Mouse (Mus musculus): ENCODE measurements around the gene Zrsr1. TPM values are rescaled to one million over a fixed set of nuclear protein-coding genes. Genes with fewer than 3 reads are reported as not detected.

The Zrsr1 gene
- polyA plus RNA-seq (2014; fragmentation: Nextera tagmentation; extraction: Ambion mirVana), result 4.8 and 5.2 TPM in 2 replicates

DNA sequence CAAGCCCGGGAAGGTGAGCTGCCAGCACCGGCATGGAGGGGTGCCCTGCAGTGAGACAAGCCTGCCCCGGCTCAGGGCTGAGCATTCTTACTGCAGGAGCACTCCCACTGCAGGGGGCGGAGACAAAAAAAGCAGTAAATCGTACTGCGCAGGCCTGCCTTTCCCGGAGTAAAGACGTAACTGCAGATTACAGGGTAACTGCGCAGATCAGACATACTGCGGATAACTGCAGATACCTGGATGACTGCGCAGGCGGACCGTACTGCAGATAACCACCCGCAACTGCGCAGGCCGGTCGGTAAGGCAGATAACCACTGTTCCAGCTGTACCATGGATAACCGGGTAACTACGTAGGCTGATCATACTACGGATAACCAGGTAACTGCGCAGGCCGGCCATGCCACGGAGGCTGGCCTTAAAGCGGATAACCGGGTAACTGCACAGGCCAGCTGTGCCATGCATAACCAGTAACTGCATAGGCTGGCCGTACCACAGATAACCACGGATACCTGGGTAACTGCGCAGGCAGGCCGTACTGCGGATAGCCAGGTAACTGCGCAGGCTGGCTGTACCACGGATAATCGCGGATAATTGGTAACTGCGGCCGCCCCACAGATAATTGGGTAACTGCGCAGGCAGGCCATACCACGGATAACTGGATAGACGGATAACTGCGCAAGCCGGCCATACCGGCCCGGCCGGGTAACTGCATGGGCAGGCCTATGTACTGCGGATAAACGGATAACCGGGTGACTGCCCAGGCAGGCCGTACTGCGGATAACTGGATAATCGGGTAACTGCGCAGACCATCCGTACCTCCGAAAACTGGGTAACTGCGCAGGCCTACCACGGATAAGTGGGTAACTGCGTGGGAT, at the start of gene Zrsr1:
Zrsr1 (plus strand) TSS at position 171 of the 875 bp plus-strand sequence.
- H3K4me3 ChIP-seq (ENCODE audit: low read depth, low read length), result peak within 1 kb of the TSS; percentile 40
- H3K9ac ChIP-seq (ENCODE audit: low read length), result peak within 1 kb of the TSS; percentile 50
- H3K36me3 ChIP-seq (ENCODE audit: control insufficient read depth, insufficient read depth, low read length), result no peaks in the 10 kb centered on the region; the same call in 1 of the 2 replicates
- WGBS, result 41% methylated on average over 56 of the region's 56 CpGs
- peak within 1 kb of the TSS; percentile 71 for H3K4me2 ChIP-seq (ENCODE audit: low read depth)
- H3K4me1 ChIP-seq (ENCODE audit: control insufficient read depth, insufficient read depth, low read length), result no peaks in the 10 kb centered on the region
- H3K27ac ChIP-seq (ENCODE audit: low read depth, low read length), result no peak within 1 kb of the TSS
- DNase-seq (ENCODE audit: low spot score), result peak; percentile 60
- H3K9me3 ChIP-seq (ENCODE audit: control insufficient read depth, low read length), result peaks cover 12% of the 10 kb centered on the region
- ATAC-seq (ENCODE audit: insufficient read depth, low FRiP score, low TSS enrichment), result peak; percentile 74
- no peaks in the 10 kb centered on the region for H3K27me3 ChIP-seq (ENCODE audit: control insufficient read depth, insufficient read depth, low read length)

DNA sequence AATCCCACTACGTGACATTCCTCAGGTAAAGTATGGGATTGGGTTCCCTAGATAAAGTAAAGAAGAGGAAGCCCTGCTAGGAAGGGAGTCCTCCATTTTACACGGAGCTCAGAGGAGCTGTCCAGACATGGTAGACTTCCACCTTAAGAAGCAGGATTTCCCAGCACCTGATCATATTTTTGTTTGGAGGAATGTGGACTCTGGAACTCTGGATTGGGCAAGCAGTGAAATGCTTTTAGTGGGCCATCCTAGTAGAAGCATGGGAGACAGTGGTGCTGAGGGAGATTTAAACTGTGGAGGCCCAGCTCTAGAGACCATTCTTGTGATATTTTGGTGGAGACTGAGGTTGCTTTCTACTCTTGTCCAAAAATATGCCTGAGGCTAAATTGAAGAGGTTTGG, 49.3 kb upstream of the Zrsr1 start:
- no peak overlapping the region for H3K9ac ChIP-seq (ENCODE audit: low read length)
- ATAC-seq (ENCODE audit: insufficient read depth, low FRiP score, low TSS enrichment) (no peak), DNase-seq (ENCODE audit: low spot score) (no peak)
- no peak overlapping the region for H3K4me2 ChIP-seq (ENCODE audit: low read depth)
- no peak overlapping the region for H3K4me3 ChIP-seq (ENCODE audit: low read depth, low read length)
- no peaks in the 10 kb centered on the region for H3K36me3 ChIP-seq (ENCODE audit: control insufficient read depth, insufficient read depth, low read length)
- H3K4me1 ChIP-seq (ENCODE audit: control insufficient read depth, insufficient read depth, low read length), result no peaks in the 10 kb centered on the region
- H3K27me3 ChIP-seq (ENCODE audit: control insufficient read depth, insufficient read depth, low read length), result no peaks in the 10 kb centered on the region
- no peaks in the 10 kb centered on the region for H3K9me3 ChIP-seq (ENCODE audit: control insufficient read depth, low read length)
- 89% methylated on average over 2 of the region's 2 CpGs for WGBS
- no peak overlapping the region for H3K27ac ChIP-seq (ENCODE audit: low read depth, low read length)

DNA sequence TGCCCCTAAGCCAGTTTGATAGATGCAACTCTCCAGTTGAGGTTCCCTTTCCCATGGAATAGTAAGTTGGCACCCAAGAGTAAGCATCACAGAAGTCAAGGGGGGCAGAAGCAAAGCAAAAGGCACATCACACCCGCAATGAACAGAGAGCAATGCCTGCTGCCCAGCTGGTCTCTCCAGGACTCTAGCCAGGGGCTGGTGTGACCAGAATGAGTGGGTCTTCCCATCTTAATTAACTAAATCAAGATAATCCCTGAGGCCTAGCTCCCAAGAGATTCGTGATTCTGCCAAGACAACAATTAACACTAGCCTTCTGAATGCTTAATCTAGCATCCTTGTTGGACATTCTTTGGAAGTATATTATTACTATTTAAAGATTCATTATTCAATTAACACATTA, 48.2 kb upstream of the Zrsr1 start:
- Histone ChIP-seq H3K27me3 (ENCODE audit: control insufficient read depth, insufficient read depth, low read length) (no peaks in the 10 kb centered on the region), H3K9ac (ENCODE audit: low read length) (no peak overlapping the region), H3K9me3 (ENCODE audit: control insufficient read depth, low read length) (no peaks in the 10 kb centered on the region), H3K4me2 (ENCODE audit: low read depth) (no peak overlapping the region), H3K27ac (ENCODE audit: low read depth, low read length) (no peak overlapping the region), H3K4me3 (ENCODE audit: low read depth, low read length) (no peak overlapping the region), H3K4me1 (ENCODE audit: control insufficient read depth, insufficient read depth, low read length) (no peaks in the 10 kb centered on the region), H3K36me3 (ENCODE audit: control insufficient read depth, insufficient read depth, low read length) (no peaks in the 10 kb centered on the region)
- DNase-seq (ENCODE audit: low spot score), result no peak
- WGBS, result 90% methylated on average over 2 of the region's 2 CpGs
- ATAC-seq (ENCODE audit: insufficient read depth, low FRiP score, low TSS enrichment), result no peak

GRCm38 (mm10) chr11:22928586-22929169, 43.1 kb upstream of the Zrsr1 start:
- H3K36me3 ChIP-seq (ENCODE audit: control insufficient read depth, insufficient read depth, low read length), result no peaks in the 10 kb centered on the region
- H3K9me3 ChIP-seq (ENCODE audit: control insufficient read depth, low read length), result no peaks in the 10 kb centered on the region
- ATAC-seq (ENCODE audit: insufficient read depth, low FRiP score, low TSS enrichment), result no peak
- no peak overlapping the region for H3K4me3 ChIP-seq (ENCODE audit: low read depth, low read length)
- no peak overlapping the region for H3K27ac ChIP-seq (ENCODE audit: low read depth, low read length)
- H3K9ac ChIP-seq (ENCODE audit: low read length), result no peak overlapping the region
- no peak for DNase-seq (ENCODE audit: low spot score)
- H3K4me2 ChIP-seq (ENCODE audit: low read depth), result no peak overlapping the region
- 88% methylated on average over 8 of the region's 8 CpGs for WGBS
- H3K4me1 ChIP-seq (ENCODE audit: control insufficient read depth, insufficient read depth, low read length), result no peaks in the 10 kb centered on the region; the same call in 1 of the 2 replicates
- no peaks in the 10 kb centered on the region for H3K27me3 ChIP-seq (ENCODE audit: control insufficient read depth, insufficient read depth, low read length)

GRCm38 (mm10) chr11:22930129-22930528, 41.7 kb upstream of the Zrsr1 start:
- 84% methylated on average over 2 of the region's 2 CpGs for WGBS
- DNase-seq (ENCODE audit: low spot score) (no peak), ATAC-seq (ENCODE audit: insufficient read depth, low FRiP score, low TSS enrichment) (no peak)
- H3K27me3 ChIP-seq (ENCODE audit: control insufficient read depth, insufficient read depth, low read length), result no peaks in the 10 kb centered on the region
- H3K36me3 ChIP-seq (ENCODE audit: control insufficient read depth, insufficient read depth, low read length), result no peaks in the 10 kb centered on the region
- no peak overlapping the region for H3K27ac ChIP-seq (ENCODE audit: low read depth, low read length)
- no peak overlapping the region for H3K4me2 ChIP-seq (ENCODE audit: low read depth)
- no peak overlapping the region for H3K4me3 ChIP-seq (ENCODE audit: low read depth, low read length)
- no peaks in the 10 kb centered on the region for H3K9me3 ChIP-seq (ENCODE audit: control insufficient read depth, low read length)
- H3K9ac ChIP-seq (ENCODE audit: low read length), result no peak overlapping the region
- H3K4me1 ChIP-seq (ENCODE audit: control insufficient read depth, insufficient read depth, low read length), result no peaks in the 10 kb centered on the region; the same call in 1 of the 2 replicates

GRCm38 (mm10) chr11:22931320-22931905, 40.4 kb upstream of the Zrsr1 start:
- Histone ChIP-seq H3K36me3 (ENCODE audit: control insufficient read depth, insufficient read depth, low read length) (no peaks in the 10 kb centered on the region), H3K27me3 (ENCODE audit: control insufficient read depth, insufficient read depth, low read length) (no peaks in the 10 kb centered on the region), H3K4me2 (ENCODE audit: low read depth) (no peak overlapping the region), H3K9ac (ENCODE audit: low read length) (no peak overlapping the region), H3K9me3 (ENCODE audit: control insufficient read depth, low read length) (no peaks in the 10 kb centered on the region), H3K4me1 (ENCODE audit: control insufficient read depth, insufficient read depth, low read length) (no peaks in the 10 kb centered on the region; the same call in 1 of the 2 replicates), H3K27ac (ENCODE audit: low read depth, low read length) (no peak overlapping the region), H3K4me3 (ENCODE audit: low read depth, low read length) (no peak overlapping the region)
- DNase-seq (ENCODE audit: low spot score) (no peak), ATAC-seq (ENCODE audit: insufficient read depth, low FRiP score, low TSS enrichment) (no peak)
- WGBS, result 91% methylated on average over 2 of the region's 2 CpGs

GRCm38 (mm10) chr11:22932167-22932566, 39.6 kb upstream of the Zrsr1 start:
- DNase-seq (ENCODE audit: low spot score) (no peak), ATAC-seq (ENCODE audit: insufficient read depth, low FRiP score, low TSS enrichment) (no peak)
- Histone ChIP-seq H3K36me3 (ENCODE audit: control insufficient read depth, insufficient read depth, low read length) (no peaks in the 10 kb centered on the region), H3K9ac (ENCODE audit: low read length) (no peak overlapping the region), H3K4me3 (ENCODE audit: low read depth, low read length) (no peak overlapping the region), H3K4me2 (ENCODE audit: low read depth) (no peak overlapping the region), H3K9me3 (ENCODE audit: control insufficient read depth, low read length) (no peaks in the 10 kb centered on the region), H3K4me1 (ENCODE audit: control insufficient read depth, insufficient read depth, low read length) (no peaks in the 10 kb centered on the region; the same call in 1 of the 2 replicates), H3K27me3 (ENCODE audit: control insufficient read depth, insufficient read depth, low read length) (no peaks in the 10 kb centered on the region), H3K27ac (ENCODE audit: low read depth, low read length) (no peak overlapping the region)

DNA sequence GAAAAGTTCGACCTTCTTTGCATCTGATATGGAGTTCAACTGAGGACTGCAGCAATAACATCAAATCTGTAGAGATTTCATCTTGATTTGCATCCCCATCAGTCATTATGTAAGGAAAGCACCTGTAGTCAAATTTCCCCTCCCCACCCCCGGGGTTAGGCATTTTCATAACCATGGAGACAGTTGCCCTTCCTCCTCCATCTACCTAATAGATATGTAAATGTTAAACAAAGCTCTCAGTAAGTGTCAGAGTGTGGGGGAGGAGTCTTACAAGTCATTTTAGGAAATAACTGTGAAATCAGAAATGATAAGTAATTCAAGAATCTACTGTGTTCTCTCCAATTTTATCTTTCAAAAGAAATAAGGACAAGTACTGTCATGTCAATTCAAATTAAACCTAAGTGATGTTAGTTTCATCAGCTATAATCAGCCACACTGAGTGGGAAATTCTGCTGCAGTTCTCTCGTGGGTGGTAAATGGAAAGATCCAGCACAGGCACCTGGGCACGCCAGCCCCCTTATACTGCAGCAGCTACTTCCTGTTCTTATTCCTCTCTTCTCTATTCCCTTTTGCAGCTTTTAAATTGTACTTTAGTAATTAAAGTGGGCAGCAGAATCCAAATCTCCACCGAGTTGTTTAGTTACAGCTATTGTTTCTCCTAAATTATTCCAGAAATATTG, 35.2 kb upstream of the Zrsr1 start:
- Histone ChIP-seq H3K4me2 (ENCODE audit: low read depth) (no peak overlapping the region), H3K36me3 (ENCODE audit: control insufficient read depth, insufficient read depth, low read length) (no peaks in the 10 kb centered on the region), H3K27ac (ENCODE audit: low read depth, low read length) (no peak overlapping the region), H3K27me3 (ENCODE audit: control insufficient read depth, insufficient read depth, low read length) (no peaks in the 10 kb centered on the region), H3K4me3 (ENCODE audit: low read depth, low read length) (no peak overlapping the region), H3K9ac (ENCODE audit: low read length) (no peak overlapping the region), H3K9me3 (ENCODE audit: control insufficient read depth, low read length) (no peaks in the 10 kb centered on the region), H3K4me1 (ENCODE audit: control insufficient read depth, insufficient read depth, low read length) (no peaks in the 10 kb centered on the region)
- WGBS, result 61% methylated on average over 5 of the region's 5 CpGs
- no peak for DNase-seq (ENCODE audit: low spot score)
- ATAC-seq (ENCODE audit: insufficient read depth, low FRiP score, low TSS enrichment), result no peak
